Mouse (Mus musculus): ENCODE data around the gene Olfr92.

GRCm38 (mm10) chr17:37062101-37062641 is 57.7 kb downstream of the Olfr92 start:
- TF ChIP-seq CTCF (IDR thresholded peaks at IDR 0.05; ENCODE audit: control insufficient read depth, insufficient read depth, low read length) (no peak), POLR2A (IDR thresholded peaks at IDR 0.05; ENCODE audit: borderline replicate concordance, control insufficient read depth, low read depth, low read length) (no peak)

Data from bone marrow, adult 2 months (tissue).